Mouse (Mus musculus): Measurements from ENCODE around the gene Mcrs1. TPM values are rescaled to one million over a fixed set of nuclear protein-coding genes. Genes with fewer than 3 reads are reported as not detected.
"Not testable (repeated sequence)": the region's sequence is repeated elsewhere in the genome, so short reads cannot be mapped to it uniquely, and the experiment has no call there.

Mcrs1 gene
- polyA plus RNA-seq, 1 experiment = 39.0 TPM

- peaks cover 5% of the 10 kb centered on the region; the same call in 1 of the 2 replicates for H3K4me1 ChIP-seq (ENCODE audit: control insufficient read depth, insufficient read depth, low read length)
- TF ChIP-seq POLR2A (IDR thresholded peaks at IDR 0.05; ENCODE audit: borderline replicate concordance, control insufficient read depth, low read depth, low read length) (no peak), CTCF (IDR thresholded peaks at IDR 0.05; ENCODE audit: control insufficient read depth, insufficient read depth, low read length) (no peak)
- WGBS = 52% methylated on average over 8 of the region's 8 CpGs
- no peak overlapping the region for H3K27ac ChIP-seq (ENCODE audit: control insufficient read depth, insufficient read depth, low read depth, low read length, poor library complexity)
- H3K4me3 ChIP-seq (replicated peaks; ENCODE audit: control insufficient read depth, low read depth, low read length) = no peak overlapping the region
Observed at GRCm38 (mm10) chr15:99259167-99259729, 7.5 kb upstream of the Mcrs1 start.

- Histone ChIP-seq H3K27ac (ENCODE audit: control insufficient read depth, insufficient read depth, low read depth, low read length, poor library complexity) (peak overlapping the region; percentile 51), H3K4me3 (replicated peaks; ENCODE audit: control insufficient read depth, low read depth, low read length) (no peak overlapping the region), H3K4me1 (ENCODE audit: control insufficient read depth, insufficient read depth, low read length) (peaks cover 3% of the 10 kb centered on the region; the same call in 1 of the 2 replicates)
- TF ChIP-seq CTCF (IDR thresholded peaks at IDR 0.05; ENCODE audit: control insufficient read depth, insufficient read depth, low read length) (no peak), POLR2A (IDR thresholded peaks at IDR 0.05; ENCODE audit: borderline replicate concordance, control insufficient read depth, low read depth, low read length) (no peak)
- 79% methylated on average over 6 of the region's 6 CpGs for WGBS
Observed at GRCm38 (mm10) chr15:99255241-99255749, 3.5 kb upstream of the Mcrs1 start.

GRCm38 (mm10) chr15:99254477-99255005, 2.8 kb upstream of the Mcrs1 start:
- WGBS = 57% methylated on average over 2 of the region's 2 CpGs
- TF ChIP-seq CTCF (IDR thresholded peaks at IDR 0.05; ENCODE audit: control insufficient read depth, insufficient read depth, low read length) (no peak), POLR2A (IDR thresholded peaks at IDR 0.05; ENCODE audit: borderline replicate concordance, control insufficient read depth, low read depth, low read length) (no peak)
- Histone ChIP-seq H3K27ac (ENCODE audit: control insufficient read depth, insufficient read depth, low read depth, low read length, poor library complexity) (peak overlapping the region; percentile 71; the same call in 1 of the 2 replicates), H3K4me1 (ENCODE audit: control insufficient read depth, insufficient read depth, low read length) (peaks cover 3% of the 10 kb centered on the region; the same call in 1 of the 2 replicates), H3K4me3 (replicated peaks; ENCODE audit: control insufficient read depth, low read depth, low read length) (no peak overlapping the region)

GRCm38 (mm10) chr15:99253772-99254171, 2.0 kb upstream of the Mcrs1 start:
- H3K27ac ChIP-seq (ENCODE audit: control insufficient read depth, insufficient read depth, low read depth, low read length, poor library complexity) = peak overlapping the region; percentile 70; the same call in 1 of the 2 replicates
- no peak for TF ChIP-seq POLR2A (IDR thresholded peaks at IDR 0.05; ENCODE audit: borderline replicate concordance, control insufficient read depth, low read depth, low read length)
- no peak for TF ChIP-seq CTCF (IDR thresholded peaks at IDR 0.05; ENCODE audit: control insufficient read depth, insufficient read depth, low read length)
- H3K4me3 ChIP-seq (replicated peaks; ENCODE audit: control insufficient read depth, low read depth, low read length) = no peak overlapping the region
- whole genome bisulfite sequencing = 78% methylated on average over 6 of the region's 6 CpGs
- H3K4me1 ChIP-seq (ENCODE audit: control insufficient read depth, insufficient read depth, low read length) = peaks cover 3% of the 10 kb centered on the region; the same call in 1 of the 2 replicates

- not testable (repeated sequence) for H3K4me1 ChIP-seq (ENCODE audit: control insufficient read depth, insufficient read depth, low read length); H3K27ac ChIP-seq (ENCODE audit: control insufficient read depth, insufficient read depth, low read depth, low read length, poor library complexity); H3K4me3 ChIP-seq (replicated peaks; ENCODE audit: control insufficient read depth, low read depth, low read length)
- 41% methylated on average over 2 of the region's 2 CpGs for WGBS
Observed at GRCm38 (mm10) chr15:99253175-99253479, 1.4 kb upstream of the Mcrs1 start.

- Histone ChIP-seq H3K27ac (ENCODE audit: control insufficient read depth, insufficient read depth, low read depth, low read length, poor library complexity) (peak overlapping the region; percentile 96), H3K4me3 (replicated peaks; ENCODE audit: control insufficient read depth, low read depth, low read length) (peak overlapping the region; percentile 96), H3K4me1 (ENCODE audit: control insufficient read depth, insufficient read depth, low read length) (peaks cover 3% of the 10 kb centered on the region; the same call in 1 of the 2 replicates)
- WGBS = 3% methylated on average over 22 of the region's 22 CpGs
- TF ChIP-seq CTCF (IDR thresholded peaks at IDR 0.05; ENCODE audit: control insufficient read depth, insufficient read depth, low read length) (no peak), POLR2A (IDR thresholded peaks at IDR 0.05; ENCODE audit: borderline replicate concordance, control insufficient read depth, low read depth, low read length) (no peak)
Observed at GRCm38 (mm10) chr15:99252381-99253174, 817 bp upstream of the Mcrs1 start.

GRCm38 (mm10) chr15:99251111-99251510, 650 bp downstream of the Mcrs1 start:
- H3K4me3 ChIP-seq (replicated peaks; ENCODE audit: control insufficient read depth, low read depth, low read length) = peak overlapping the region; percentile 63
- WGBS = 2% methylated on average over 14 of the region's 15 CpGs
- H3K4me1 ChIP-seq (ENCODE audit: control insufficient read depth, insufficient read depth, low read length); H3K27ac ChIP-seq (ENCODE audit: control insufficient read depth, insufficient read depth, low read depth, low read length, poor library complexity): not testable (repeated sequence)

GRCm38 (mm10) chr15:99249938-99250337, 1.8 kb downstream of the Mcrs1 start:
- peaks cover 3% of the 10 kb centered on the region; the same call in 1 of the 2 replicates for H3K4me1 ChIP-seq (ENCODE audit: control insufficient read depth, insufficient read depth, low read length)
- no peak overlapping the region for H3K4me3 ChIP-seq (replicated peaks; ENCODE audit: control insufficient read depth, low read depth, low read length)
- no peak overlapping the region for H3K27ac ChIP-seq (ENCODE audit: control insufficient read depth, insufficient read depth, low read depth, low read length, poor library complexity)
- 88% methylated on average over 11 of the region's 11 CpGs for WGBS
- no peak for TF ChIP-seq POLR2A (IDR thresholded peaks at IDR 0.05; ENCODE audit: borderline replicate concordance, control insufficient read depth, low read depth, low read length)
- no peak for TF ChIP-seq CTCF (IDR thresholded peaks at IDR 0.05; ENCODE audit: control insufficient read depth, insufficient read depth, low read length)

Measured in bone marrow, adult 2 months (tissue).